Mouse (Mus musculus) midbrain, embryonic 13.5 days (tissue): Measurements from ENCODE around the gene Sox10. TPM values are rescaled to one million over a fixed set of nuclear protein-coding genes. Genes with fewer than 3 reads are reported as not detected.

ENCODE experiments used
- ATAC-seq: fragments of 200-750 bp; cut with Nextera tagmentation; 2 replicates; pipeline ENCODE4 v1.8.0; 2017; ENCODE audit warnings: mild to moderate bottlenecking, moderate TSS enrichment, moderate library complexity
- H3K27ac ChIP-seq: fragments of 300-500 bp; sonication (generic); 2 replicates; pipeline ENCODE4 v1.5.1; 2015; ENCODE audit warnings: inconsistent platforms, mild to moderate bottlenecking, moderate library complexity
- H3K27me3 ChIP-seq: fragments of 300-500 bp; sonication (generic); 2 replicates; pipeline ENCODE4 v1.6.1; 2015; ENCODE audit warnings: mild to moderate bottlenecking, inconsistent platforms
- H3K36me3 ChIP-seq: fragments of 300-500 bp; sonication (generic); 2 replicates; pipeline ENCODE4 v1.6.1; 2015; ENCODE audit warnings: mild to moderate bottlenecking, inconsistent platforms
- H3K4me1 ChIP-seq: fragments of 300-500 bp; sonication (generic); replicated peaks from 2 replicates; pipeline ENCODE4 v1.6.1; 2015; ENCODE audit warnings: inconsistent platforms
- H3K4me2 ChIP-seq: fragments of 300-500 bp; sonication (generic); replicated peaks from 2 replicates; pipeline ENCODE4 v1.6.1; 2015; ENCODE audit warnings: moderate library complexity, mild to moderate bottlenecking, inconsistent platforms
- H3K4me3 ChIP-seq: fragments of 300-500 bp; sonication (generic); replicated peaks from 2 replicates; pipeline ENCODE4 v1.5.1; 2015; ENCODE audit warnings: mild to moderate bottlenecking, inconsistent platforms
- H3K9ac ChIP-seq: fragments of 300-500 bp; sonication (generic); replicated peaks from 2 replicates; pipeline ENCODE4 v1.6.1; 2015; ENCODE audit warnings: mild to moderate bottlenecking, inconsistent platforms
- H3K9me3 ChIP-seq: fragments of 300-500 bp; sonication (generic); 2 replicates; pipeline ENCODE4 v1.6.1; 2016; ENCODE audit warnings: mild to moderate bottlenecking, inconsistent platforms
- WGBS: fragments of 180-500 bp; shearing (Covaris S2); methylation state at CpG from one replicate; pipeline ENCODE4 v1.1.7; 2015; 5-methylcytosine and 5-hydroxymethylcytosine counted together
- polyA plus RNA-seq: library from polyadenylated mRNA; unstranded; fragments of >200 nt; fragmentation: Nextera tagmentation; extraction: Ambion mirVana; gene quantifications from 2 replicates; pipeline ENCODE4 v1.2.1, GENCODE M21; 2015

Sox10 gene
- 0.58 and 0.67 TPM in 2 replicates for polyA plus RNA-seq

DNA sequence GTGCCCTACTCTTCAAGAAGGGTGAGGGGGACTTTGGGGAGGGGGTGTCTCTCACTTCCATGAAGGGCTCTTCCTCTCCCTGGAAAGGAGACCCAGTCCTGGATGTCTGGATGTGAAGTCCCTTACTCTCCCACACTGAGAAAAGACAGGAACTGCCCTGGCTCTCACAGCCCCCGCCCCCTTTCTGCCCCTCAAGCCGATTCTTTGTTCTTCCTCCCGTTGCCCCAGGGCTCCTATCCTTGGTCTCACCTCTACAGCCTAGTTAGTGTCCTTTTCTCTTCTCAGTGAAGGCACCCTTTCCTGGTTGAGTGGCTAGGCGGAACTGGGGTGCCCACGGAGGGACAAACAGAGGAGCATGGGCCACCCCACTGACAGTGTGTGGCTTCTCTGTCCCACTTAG is at the start of gene Sox10:
Gene Sox10 (minus strand): TSS at position 101 of the 400 bp plus-strand sequence.
- H3K36me3 ChIP-seq = no peaks in the 10 kb centered on the region
- H3K4me2 ChIP-seq = no peak within 1 kb of the TSS; the same call in 1 of the 2 replicates
- H3K9me3 ChIP-seq = no peaks in the 10 kb centered on the region
- no peak for ATAC-seq
- peaks cover 32% of the 10 kb centered on the region for H3K4me1 ChIP-seq
- peak within 1 kb of the TSS; percentile 30; the same call in 1 of the 2 replicates for H3K27ac ChIP-seq
- WGBS = 54% methylated on average over 5 of the region's 5 CpGs
- H3K4me3 ChIP-seq = no peak within 1 kb of the TSS; the same call in 1 of the 2 replicates
- H3K27me3 ChIP-seq = peaks cover 52% of the 10 kb centered on the region
- no peak within 1 kb of the TSS for H3K9ac ChIP-seq

DNA sequence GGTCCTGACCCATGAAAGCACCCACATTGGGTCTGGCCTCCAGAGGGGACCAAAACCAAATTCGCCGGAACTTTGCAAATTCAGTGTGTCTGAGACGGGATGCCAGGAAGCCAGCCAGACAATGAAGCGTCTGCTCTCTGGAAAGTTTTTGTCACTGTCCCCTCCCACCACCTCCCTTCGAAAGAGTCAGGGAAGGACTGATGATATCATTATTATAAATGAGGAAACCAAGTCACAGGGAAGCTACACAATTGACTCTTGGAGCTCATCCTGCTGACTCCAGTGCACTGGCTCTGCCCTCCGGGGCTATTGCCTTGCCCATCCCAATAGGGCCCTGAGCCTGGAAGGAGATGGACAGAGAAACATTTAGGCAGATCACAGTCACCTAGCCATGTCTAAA is 48.6 kb upstream of the Sox10 start:
- H3K4me2 ChIP-seq = no peak overlapping the region
- no peaks in the 10 kb centered on the region for H3K9me3 ChIP-seq
- H3K4me3 ChIP-seq = no peak overlapping the region
- H3K36me3 ChIP-seq = no peaks in the 10 kb centered on the region
- ATAC-seq = no peak
- no peaks in the 10 kb centered on the region for H3K4me1 ChIP-seq
- H3K27ac ChIP-seq = no peak overlapping the region
- H3K9ac ChIP-seq = no peak overlapping the region
- 72% methylated on average over 6 of the region's 6 CpGs for WGBS
- no peaks in the 10 kb centered on the region for H3K27me3 ChIP-seq

DNA sequence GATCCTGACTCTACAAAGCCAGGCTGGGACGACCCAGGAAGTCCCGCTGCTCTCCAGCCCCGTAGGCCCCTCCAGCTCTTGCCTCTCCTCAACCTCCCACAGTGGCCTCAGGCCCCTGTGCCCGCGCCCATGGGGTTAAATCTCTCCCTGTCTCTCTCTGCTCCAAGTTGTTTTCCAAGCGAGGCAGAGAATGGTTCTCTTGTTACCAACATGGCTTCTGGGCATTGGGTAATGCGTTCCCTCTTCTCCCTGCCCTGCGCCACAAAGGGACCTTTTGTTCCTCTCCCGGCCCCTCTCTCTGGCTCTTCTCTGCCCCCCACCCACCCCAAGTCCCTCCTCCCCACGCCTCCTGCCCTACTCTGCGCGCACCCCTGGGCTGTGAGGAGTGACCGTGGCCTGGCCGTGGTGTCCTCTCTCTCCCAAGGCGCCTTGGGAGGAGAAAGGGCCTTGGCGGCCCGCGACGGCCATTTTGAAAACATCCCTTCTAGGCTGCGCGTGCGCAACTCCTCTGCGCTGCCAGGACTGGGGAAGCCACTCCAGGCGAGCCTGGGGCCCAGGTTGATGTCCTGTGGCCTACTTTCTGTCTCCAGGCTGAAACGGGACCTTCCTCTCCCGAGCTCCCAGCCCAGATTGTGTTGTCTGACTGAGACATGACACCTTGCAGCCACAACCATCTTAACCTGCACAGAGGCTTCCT is 47.9 kb upstream of the Sox10 start:
- Histone ChIP-seq H3K27ac (no peak overlapping the region), H3K9me3 (no peaks in the 10 kb centered on the region), H3K4me2 (no peak overlapping the region), H3K36me3 (no peaks in the 10 kb centered on the region), H3K4me3 (no peak overlapping the region), H3K9ac (no peak overlapping the region), H3K4me1 (no peaks in the 10 kb centered on the region), H3K27me3 (no peaks in the 10 kb centered on the region)
- WGBS = 88% methylated on average over 26 of the region's 26 CpGs
- no peak for ATAC-seq

DNA sequence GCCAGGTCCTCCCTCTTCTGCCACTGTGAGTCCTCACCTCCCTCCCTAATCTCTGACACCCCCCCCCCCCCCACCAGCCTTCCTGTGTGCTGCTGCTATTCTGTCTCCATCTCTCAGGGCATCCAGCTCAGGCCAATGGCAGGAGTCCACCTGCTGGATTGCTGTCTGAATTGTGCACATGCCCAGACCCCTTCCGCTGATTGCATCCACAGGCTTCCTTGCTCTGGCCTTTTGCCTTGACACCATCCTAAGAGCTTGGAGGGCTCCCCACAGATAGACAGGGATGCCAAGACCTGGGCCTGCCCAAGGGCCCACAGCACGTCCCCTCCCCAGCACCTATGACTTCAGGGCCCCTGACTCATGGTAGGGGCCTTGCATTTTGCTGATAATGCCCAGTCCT is 45.3 kb upstream of the Sox10 start:
- Histone ChIP-seq H3K4me1 (no peaks in the 10 kb centered on the region), H3K27ac (no peak overlapping the region), H3K4me3 (no peak overlapping the region), H3K36me3 (no peaks in the 10 kb centered on the region), H3K4me2 (no peak overlapping the region), H3K9ac (no peak overlapping the region), H3K9me3 (no peaks in the 10 kb centered on the region), H3K27me3 (no peaks in the 10 kb centered on the region)
- WGBS = 79% methylated on average over 2 of the region's 2 CpGs
- ATAC-seq = no peak

DNA sequence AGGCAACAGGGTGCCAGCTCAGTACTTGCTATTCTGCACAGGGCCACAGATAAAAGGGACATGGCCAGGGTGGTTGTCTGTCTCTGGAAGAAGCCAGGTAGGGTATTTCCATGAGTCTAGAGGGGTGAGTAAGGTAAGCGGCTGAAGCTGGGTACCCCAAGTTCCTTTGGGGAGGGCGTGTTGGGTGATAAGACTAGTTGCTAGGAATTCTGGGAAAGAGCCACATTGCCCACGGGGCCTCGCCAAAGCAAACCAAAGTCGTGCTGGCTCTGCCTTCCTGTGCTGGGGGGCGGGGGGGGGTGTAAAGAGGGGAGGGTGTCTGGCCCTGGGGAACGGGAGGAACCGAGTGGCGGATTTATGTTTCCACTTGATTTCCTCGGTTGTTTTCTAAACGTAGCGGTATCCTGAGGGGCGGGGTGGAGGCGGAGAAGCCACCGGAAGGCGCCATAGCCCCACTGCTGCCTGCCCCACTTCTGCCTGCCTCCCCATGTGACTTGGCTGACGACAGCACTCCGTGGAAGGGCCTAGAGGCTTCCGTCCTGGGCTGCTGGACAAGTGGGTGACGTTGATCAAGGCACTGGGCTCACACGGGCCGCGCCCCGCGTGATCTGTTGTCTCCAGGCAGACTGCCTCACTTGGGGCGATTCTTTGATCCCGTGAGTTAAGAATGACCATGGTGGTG is 43.9 kb upstream of the Sox10 start:
- Histone ChIP-seq H3K4me3 (no peak overlapping the region), H3K4me2 (no peak overlapping the region), H3K9ac (no peak overlapping the region), H3K4me1 (no peaks in the 10 kb centered on the region), H3K27ac (no peak overlapping the region), H3K36me3 (no peaks in the 10 kb centered on the region), H3K27me3 (no peaks in the 10 kb centered on the region), H3K9me3 (no peaks in the 10 kb centered on the region)
- 79% methylated on average over 27 of the region's 27 CpGs for WGBS
- ATAC-seq = no peak

DNA sequence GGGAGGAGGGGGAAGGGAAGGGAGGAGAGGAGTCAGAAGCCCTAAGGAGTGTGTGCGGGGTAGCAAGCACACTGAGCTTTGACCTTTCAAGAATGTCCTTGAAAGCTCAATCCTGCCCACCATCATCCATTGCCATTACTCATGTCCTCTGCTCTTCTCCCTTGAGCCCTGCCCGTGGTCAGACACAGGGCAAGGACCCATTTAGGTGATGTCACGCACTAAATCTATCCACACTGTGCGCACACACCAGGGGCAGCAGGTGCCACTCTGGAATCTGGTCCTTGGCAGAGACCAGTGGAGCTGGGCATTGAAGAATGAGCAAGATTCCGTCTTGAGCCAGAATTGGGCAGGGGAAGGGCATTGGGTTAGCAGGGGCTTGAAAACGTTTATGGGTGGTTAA is 43.2 kb upstream of the Sox10 start:
- no peaks in the 10 kb centered on the region for H3K36me3 ChIP-seq
- H3K4me3 ChIP-seq = no peak overlapping the region
- no peaks in the 10 kb centered on the region for H3K9me3 ChIP-seq
- no peak for ATAC-seq
- H3K27ac ChIP-seq = no peak overlapping the region
- no peaks in the 10 kb centered on the region for H3K27me3 ChIP-seq
- no peak overlapping the region for H3K9ac ChIP-seq
- 80% methylated on average over 6 of the region's 6 CpGs for WGBS
- H3K4me2 ChIP-seq = no peak overlapping the region
- H3K4me1 ChIP-seq = no peaks in the 10 kb centered on the region

DNA sequence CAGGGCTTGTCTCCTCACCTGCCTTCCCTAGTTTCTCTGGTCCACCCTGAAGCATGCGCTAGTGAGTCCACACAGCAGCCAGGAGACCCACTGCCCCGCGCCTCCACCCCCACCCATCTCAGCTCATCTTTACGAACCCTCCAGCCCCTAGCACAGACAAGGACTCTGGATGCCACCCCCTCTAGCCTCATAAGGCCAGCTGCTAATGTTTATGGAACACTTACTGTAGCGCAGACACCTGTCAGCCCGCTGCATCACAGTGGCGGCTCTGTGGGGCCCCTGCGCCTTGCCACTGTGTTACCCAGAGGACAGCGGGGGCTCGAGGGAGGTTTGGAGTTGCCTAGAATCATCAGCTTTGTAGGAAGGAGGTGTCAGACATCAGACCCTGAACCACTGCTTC is 37.5 kb upstream of the Sox10 start:
- Histone ChIP-seq H3K27ac (peak overlapping the region; percentile 80), H3K4me2 (no peak overlapping the region), H3K4me1 (peaks cover 27% of the 10 kb centered on the region), H3K9ac (no peak overlapping the region), H3K4me3 (no peak overlapping the region), H3K9me3 (no peaks in the 10 kb centered on the region), H3K27me3 (no peaks in the 10 kb centered on the region), H3K36me3 (no peaks in the 10 kb centered on the region)
- WGBS = 34% methylated on average over 10 of the region's 10 CpGs
- peak; percentile 65 for ATAC-seq

DNA sequence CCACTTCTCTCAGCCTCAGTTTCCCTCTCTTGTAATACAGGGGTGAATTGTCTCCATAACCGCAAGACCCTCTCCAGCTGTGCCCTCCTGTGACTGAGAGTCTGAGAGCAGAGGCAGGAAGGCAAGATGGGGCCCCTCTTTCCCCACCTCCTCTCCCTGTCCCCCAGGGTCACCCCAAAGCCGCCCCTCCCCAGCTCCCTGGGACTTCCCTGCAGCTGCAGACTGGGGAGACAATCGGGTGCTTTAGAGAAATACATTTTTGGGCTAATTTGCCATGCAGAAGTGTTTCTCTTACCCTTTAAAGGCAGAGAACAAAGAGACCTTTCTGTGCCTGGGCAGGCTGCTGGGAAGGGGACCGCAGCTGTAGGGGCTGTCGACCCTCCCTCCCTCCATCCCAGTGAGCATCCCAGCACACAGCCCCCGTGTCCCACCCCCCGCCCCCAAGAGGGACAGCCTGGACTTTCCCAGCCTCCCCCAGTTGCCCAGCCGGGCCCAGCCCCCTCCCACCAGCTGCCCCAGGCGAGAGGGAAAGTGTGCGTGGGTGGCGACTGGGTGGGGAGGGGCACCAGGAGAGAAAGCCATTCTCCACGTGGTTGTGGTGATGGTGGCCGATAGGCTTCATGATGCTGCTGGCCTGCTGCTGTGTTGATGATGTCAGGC is 36.6 kb upstream of the Sox10 start:
- peak overlapping the region; percentile 80 for H3K27ac ChIP-seq
- no peak overlapping the region for H3K4me3 ChIP-seq
- H3K4me1 ChIP-seq = peaks cover 27% of the 10 kb centered on the region
- H3K27me3 ChIP-seq = no peaks in the 10 kb centered on the region
- peak overlapping the region; percentile 48; the same call in 1 of the 2 replicates for H3K9ac ChIP-seq
- 7% methylated on average over 13 of the region's 13 CpGs for WGBS
- H3K4me2 ChIP-seq = peak overlapping the region; percentile 22
- no peaks in the 10 kb centered on the region for H3K9me3 ChIP-seq
- ATAC-seq = peak; percentile 83
- H3K36me3 ChIP-seq = no peaks in the 10 kb centered on the region

DNA sequence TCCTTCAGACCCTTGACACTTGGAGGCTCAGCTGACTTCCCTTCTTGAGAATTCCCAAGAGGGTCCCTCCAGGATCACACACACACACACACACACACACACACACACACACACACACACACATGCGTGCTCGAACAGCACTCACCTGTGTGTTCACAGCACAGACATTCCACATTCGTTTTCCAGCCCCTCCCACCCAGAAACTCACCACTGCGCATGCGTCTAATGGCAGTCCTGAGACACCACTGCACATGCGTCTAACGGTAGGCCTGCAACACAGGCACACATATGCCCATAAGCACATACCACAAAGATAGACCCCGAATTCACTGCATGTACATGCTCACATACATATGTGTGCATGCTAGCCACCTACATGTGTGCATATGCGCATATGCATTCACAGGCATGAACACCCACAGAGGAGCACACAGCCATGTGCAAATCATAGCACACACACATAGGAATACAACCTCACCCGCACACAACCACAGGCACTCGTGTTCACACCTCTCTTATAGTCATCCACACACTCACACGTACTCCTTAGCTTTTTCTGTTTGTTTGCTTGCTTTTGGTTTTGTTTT is 34.4 kb upstream of the Sox10 start:
- WGBS = 95% methylated on average over 12 of the region's 12 CpGs
- Histone ChIP-seq H3K9ac (no peak overlapping the region), H3K4me3 (no peak overlapping the region), H3K36me3 (no peaks in the 10 kb centered on the region), H3K27ac (no peak overlapping the region), H3K27me3 (no peaks in the 10 kb centered on the region), H3K4me2 (no peak overlapping the region), H3K9me3 (no peaks in the 10 kb centered on the region), H3K4me1 (peaks cover 37% of the 10 kb centered on the region)
- ATAC-seq = no peak

DNA sequence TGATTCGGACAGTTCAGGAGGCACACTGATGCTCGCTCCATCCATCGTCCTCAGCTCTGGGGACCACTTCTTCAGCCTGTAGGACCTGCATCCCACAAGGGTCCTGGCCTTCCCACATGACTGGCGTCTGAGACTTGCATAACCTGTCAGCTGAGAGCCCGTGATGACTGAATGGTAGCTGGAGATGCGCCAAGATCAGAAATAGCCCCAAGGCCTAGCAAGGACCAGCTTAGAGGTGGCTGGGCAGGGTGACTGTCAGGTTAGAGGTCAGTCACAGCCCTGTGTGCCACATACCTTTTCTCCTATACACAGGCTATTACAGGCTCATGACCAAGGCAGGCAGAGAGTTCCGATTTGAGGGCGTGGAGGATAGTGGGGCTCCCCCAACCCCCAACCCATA is 30.5 kb upstream of the Sox10 start:
- H3K36me3 ChIP-seq = no peaks in the 10 kb centered on the region
- H3K27ac ChIP-seq = no peak overlapping the region
- 93% methylated on average over 8 of the region's 8 CpGs for WGBS
- no peak for ATAC-seq
- H3K4me3 ChIP-seq = no peak overlapping the region
- peaks cover 36% of the 10 kb centered on the region for H3K4me1 ChIP-seq
- no peaks in the 10 kb centered on the region for H3K9me3 ChIP-seq
- H3K27me3 ChIP-seq = no peaks in the 10 kb centered on the region
- no peak overlapping the region for H3K9ac ChIP-seq
- H3K4me2 ChIP-seq = no peak overlapping the region

DNA sequence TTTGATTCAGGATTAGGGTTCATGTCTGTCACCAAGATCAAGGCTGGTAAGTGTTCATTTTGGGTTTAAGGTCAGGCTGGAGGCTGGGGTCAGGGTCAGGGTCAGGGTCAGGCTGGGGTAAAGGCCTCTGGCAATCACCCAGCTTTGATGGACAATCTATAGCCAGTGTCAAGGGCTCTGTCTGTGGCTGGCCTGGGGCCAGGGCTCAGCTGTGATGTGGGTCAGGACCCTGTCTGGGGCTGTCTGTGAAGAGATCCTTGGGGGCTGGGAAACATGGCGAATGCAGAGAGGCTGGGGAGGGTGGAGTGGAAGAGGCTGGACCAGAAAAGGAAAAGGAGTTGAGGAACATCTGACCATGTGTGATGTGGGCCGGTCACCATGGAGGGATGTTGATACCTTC is 29.9 kb upstream of the Sox10 start:
- WGBS = 69% methylated on average over 2 of the region's 2 CpGs
- ATAC-seq = no peak

DNA sequence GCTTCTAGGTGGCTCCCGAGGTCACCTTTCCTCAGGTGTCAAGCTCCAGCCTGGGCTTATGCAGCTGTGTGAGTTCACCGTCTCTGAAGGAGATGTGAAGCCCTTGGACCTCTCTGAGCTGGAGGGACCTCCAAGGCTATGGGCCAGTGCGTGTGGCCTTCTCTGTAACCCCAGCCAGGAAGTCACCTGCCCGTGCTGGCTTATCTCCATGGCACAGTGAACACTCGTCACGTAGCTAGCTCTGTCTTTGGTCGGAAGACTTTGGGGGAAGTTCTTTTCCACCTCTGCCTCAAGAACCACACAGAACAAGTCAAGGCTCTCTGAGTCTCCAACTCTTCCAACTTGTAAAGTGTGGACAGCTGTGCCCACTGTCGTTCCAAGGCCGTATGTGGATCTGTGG is 29.0 kb upstream of the Sox10 start:
- peak; percentile 22; the same call in 1 of the 2 replicates for ATAC-seq
- Histone ChIP-seq H3K27ac (peak overlapping the region; percentile 93), H3K9ac (peak overlapping the region; percentile 48), H3K36me3 (no peaks in the 10 kb centered on the region), H3K4me1 (peaks cover 36% of the 10 kb centered on the region), H3K9me3 (no peaks in the 10 kb centered on the region), H3K4me3 (no peak overlapping the region), H3K4me2 (no peak overlapping the region), H3K27me3 (no peaks in the 10 kb centered on the region)
- WGBS = 86% methylated on average over 9 of the region's 9 CpGs

More for the DNA sequence above, 29.9 kb upstream of the Sox10 start:
- no peak overlapping the region for H3K9ac ChIP-seq
- no peaks in the 10 kb centered on the region for H3K27me3 ChIP-seq
- H3K4me2 ChIP-seq = no peak overlapping the region
- no peak overlapping the region for H3K27ac ChIP-seq
- H3K36me3 ChIP-seq = no peaks in the 10 kb centered on the region
- no peaks in the 10 kb centered on the region for H3K9me3 ChIP-seq
- H3K4me1 ChIP-seq = peaks cover 36% of the 10 kb centered on the region
- H3K4me3 ChIP-seq = no peak overlapping the region
